Mouse (Mus musculus) testis, adult 2 months (tissue): ENCODE measurements around the gene Wdr34. TPM values are rescaled to one million over a fixed set of nuclear protein-coding genes. Genes with fewer than 3 reads are reported as not detected.

Source experiments
- H3K27ac ChIP-seq: fragments of 200-500 bp; 2 replicates; pipeline ENCODE4 v1.5.1; 2012; ENCODE audit warnings: low read depth, low read length; ENCODE audit not compliant: control insufficient read depth, insufficient read depth
- H3K27me3 ChIP-seq: fragments of 200-500 bp; 2 replicates; pipeline ENCODE4 v1.6.1; 2012; ENCODE audit warnings: mild to moderate bottlenecking, low read length, moderate library complexity; ENCODE audit not compliant: control insufficient read depth, insufficient read depth
- H3K36me3 ChIP-seq: fragments of 200-500 bp; 2 replicates; pipeline ENCODE4 v1.6.1; 2012; ENCODE audit warnings: mild to moderate bottlenecking, low read length; ENCODE audit not compliant: control insufficient read depth, insufficient read depth
- H3K4me1 ChIP-seq: fragments of 200-500 bp; 2 replicates; pipeline ENCODE4 v1.6.1; 2012; ENCODE audit warnings: low read length; ENCODE audit not compliant: control insufficient read depth, insufficient read depth
- H3K4me3 ChIP-seq: fragments of 200-500 bp; 2 replicates; pipeline ENCODE4 v1.5.1; 2012; ENCODE audit warnings: low read depth, mild to moderate bottlenecking, low read length, moderate library complexity, mixed read lengths; ENCODE audit not compliant: control insufficient read depth
- CTCF ChIP-seq: fragments of 200-500 bp; IDR thresholded peaks from 2 replicates; pipeline ENCODE4 v1.5.1; 2012; ENCODE audit warnings: low read depth, mild to moderate bottlenecking, inconsistent platforms, low read length, moderate library complexity; ENCODE audit not compliant: control insufficient read depth, insufficient read depth, insufficient replicate concordance
- POLR2A ChIP-seq: fragments of 200-500 bp; IDR thresholded peaks from 2 replicates; pipeline ENCODE4 v1.6.1; 2012; ENCODE audit warnings: low read depth, mild to moderate bottlenecking, inconsistent platforms, low read length, moderate library complexity; ENCODE audit not compliant: control insufficient read depth
- polyA plus RNA-seq: library from polyadenylated mRNA; depleted of rRNA; stranded (reverse); fragments of >200 nt; gene quantifications from 2 replicates; pipeline ENCODE4 v1.2.3, GENCODE M21; 2012

Wdr34 gene
- polyA plus RNA-seq, 1 experiment: 77.0 TPM

DNA sequence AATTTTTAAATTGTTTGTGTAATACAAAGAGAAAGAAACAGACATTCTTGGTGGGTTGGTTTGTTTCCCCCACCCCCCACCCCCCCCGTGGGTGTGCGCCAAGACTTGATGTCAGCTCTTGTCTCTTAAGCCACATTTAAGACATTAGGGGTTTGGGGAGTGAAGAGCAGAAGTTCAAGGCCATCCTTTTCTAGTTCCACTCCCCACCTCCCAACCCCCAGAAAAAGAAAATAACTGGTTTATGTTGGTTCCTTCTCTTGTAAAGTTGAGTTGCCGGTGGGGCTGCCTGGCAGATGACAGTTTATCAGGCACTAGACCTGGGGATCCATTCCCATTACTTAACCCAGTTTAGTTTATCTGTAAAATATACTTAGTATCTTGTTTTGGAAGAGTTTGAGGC lies 15.6 kb upstream of the Wdr34 start:
- Histone ChIP-seq H3K4me1 (peaks cover 24% of the 10 kb centered on the region), H3K36me3 (no peaks in the 10 kb centered on the region), H3K27ac (no peak overlapping the region), H3K27me3 (no peaks in the 10 kb centered on the region), H3K4me3 (no peak overlapping the region)
- no peak for TF ChIP-seq CTCF
- TF ChIP-seq POLR2A: no peak

DNA sequence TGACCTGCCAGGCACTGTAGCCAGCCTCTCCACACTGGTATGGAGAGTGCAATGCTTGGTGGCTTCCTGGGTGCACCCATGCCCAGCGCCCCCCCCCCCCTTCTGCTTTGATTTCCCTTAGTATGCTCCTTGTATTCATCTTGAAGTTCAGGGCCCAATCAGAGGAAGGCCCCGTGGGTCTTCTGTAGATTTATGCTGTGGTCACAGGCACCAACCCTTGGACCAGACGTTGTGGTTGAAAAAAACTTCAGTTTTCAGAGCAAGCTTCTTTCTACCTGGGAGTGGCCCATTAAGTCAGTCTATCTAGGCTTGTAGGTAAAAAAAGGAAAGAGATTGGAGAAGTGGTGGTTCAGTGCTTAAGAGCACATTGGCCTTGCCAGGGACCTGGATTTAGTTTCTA lies 15.1 kb upstream of the Wdr34 start:
- H3K4me1 ChIP-seq: peaks cover 24% of the 10 kb centered on the region
- H3K4me3 ChIP-seq: no peak overlapping the region
- H3K27me3 ChIP-seq: no peaks in the 10 kb centered on the region
- TF ChIP-seq POLR2A: no peak
- TF ChIP-seq CTCF: no peak
- H3K27ac ChIP-seq: peak overlapping the region; percentile 12; the same call in 1 of the 2 replicates
- no peaks in the 10 kb centered on the region for H3K36me3 ChIP-seq

DNA sequence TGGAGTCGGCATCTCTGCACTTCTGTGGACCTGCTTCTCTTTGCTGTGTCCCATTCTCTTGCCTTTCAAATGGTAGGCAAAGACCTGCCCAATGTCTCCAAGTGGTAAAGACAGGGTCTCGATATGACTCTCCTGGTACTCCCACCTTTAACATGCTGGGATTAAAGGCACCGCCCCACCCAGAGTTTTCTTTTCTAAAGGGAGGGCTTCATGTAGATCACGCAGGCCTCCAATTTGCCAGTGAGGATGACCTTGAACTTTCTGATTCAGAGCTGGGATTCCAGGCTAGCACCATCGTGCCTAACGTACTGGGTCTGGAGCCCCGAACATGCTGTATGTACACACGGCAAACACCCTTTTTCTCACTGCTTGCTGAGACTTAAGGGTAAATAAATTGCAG lies 14.6 kb upstream of the Wdr34 start:
- H3K27me3 ChIP-seq: no peaks in the 10 kb centered on the region
- H3K36me3 ChIP-seq: no peaks in the 10 kb centered on the region
- H3K4me1 ChIP-seq: peaks cover 24% of the 10 kb centered on the region
- H3K4me3 ChIP-seq: peak overlapping the region; percentile 80
- TF ChIP-seq CTCF (no peak), POLR2A (no peak)
- peak overlapping the region; percentile 65 for H3K27ac ChIP-seq

DNA sequence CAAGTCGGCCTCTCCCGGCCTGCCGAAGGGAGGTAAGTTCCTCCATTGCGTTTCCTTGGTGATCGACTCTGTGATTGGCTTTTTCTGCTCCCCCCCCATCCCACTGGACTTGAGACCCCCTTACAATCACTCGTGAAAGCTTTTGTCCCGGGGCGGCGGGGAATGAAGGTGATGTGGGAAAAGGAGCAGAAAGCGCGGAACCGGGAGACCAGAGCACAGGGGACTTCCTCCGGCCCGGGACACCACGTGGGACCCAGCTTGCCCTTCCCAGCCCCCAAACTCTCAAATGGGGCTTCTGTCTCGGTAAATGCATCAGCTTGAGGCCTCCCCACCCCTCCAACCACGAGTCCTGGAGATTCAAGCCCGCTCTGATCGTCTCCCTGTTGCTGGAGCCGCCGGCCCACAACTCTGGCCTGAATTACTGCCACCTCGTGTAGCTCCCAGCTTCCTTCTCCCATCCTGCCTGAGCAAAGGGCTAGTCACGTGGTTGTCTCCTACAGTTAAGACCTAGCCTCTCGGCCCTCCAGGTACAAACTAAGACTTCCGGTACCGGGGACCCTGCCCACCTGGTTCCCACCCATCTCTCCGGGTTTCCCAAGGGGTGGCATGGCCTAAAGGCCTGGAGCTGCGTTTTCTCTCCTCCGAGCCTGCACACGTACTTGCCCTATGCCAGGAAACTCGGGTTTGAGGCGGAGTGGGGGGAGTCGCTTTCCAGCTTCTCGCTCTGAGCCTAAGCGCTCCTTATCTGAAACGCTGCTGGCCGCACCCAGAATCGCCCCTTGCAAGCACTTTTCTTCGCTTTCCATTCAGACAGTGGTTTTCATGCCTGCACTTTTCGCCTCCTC lies 13.8 kb upstream of the Wdr34 start:
- peaks cover 26% of the 10 kb centered on the region for H3K4me1 ChIP-seq

GRCm38 (mm10) chr2:30061215-30062166 lies 12.8 kb upstream of the Wdr34 start:
- Histone ChIP-seq H3K27me3 (no peaks in the 10 kb centered on the region), H3K4me3 (peak overlapping the region; percentile 80), H3K4me1 (peaks cover 32% of the 10 kb centered on the region), H3K36me3 (no peaks in the 10 kb centered on the region), H3K27ac (peak overlapping the region; percentile 59)
- TF ChIP-seq POLR2A: 0 out of 2 replicates have a peak, but pooled peaks have one; percentile 4
- TF ChIP-seq CTCF: no peak

More for the DNA sequence above, 13.8 kb upstream of the Wdr34 start:
- TF ChIP-seq CTCF (no peak), POLR2A (no peak)
- Histone ChIP-seq H3K27me3 (no peaks in the 10 kb centered on the region), H3K27ac (peak overlapping the region; percentile 65), H3K4me3 (peak overlapping the region; percentile 80), H3K36me3 (no peaks in the 10 kb centered on the region)

GRCm38 (mm10) chr2:30058418-30058817 lies 9.7 kb upstream of the Wdr34 start:
- no peak overlapping the region for H3K27ac ChIP-seq
- TF ChIP-seq POLR2A (no peak), CTCF (no peak)
- H3K36me3 ChIP-seq: no peaks in the 10 kb centered on the region
- peaks cover 27% of the 10 kb centered on the region for H3K4me1 ChIP-seq
- no peaks in the 10 kb centered on the region for H3K27me3 ChIP-seq
- peak overlapping the region; percentile 21 for H3K4me3 ChIP-seq

- Histone ChIP-seq H3K36me3 (no peaks in the 10 kb centered on the region), H3K27ac (peak within 1 kb of the TSS; percentile 59; the same call in 1 of the 2 replicates), H3K4me1 (peaks cover 19% of the 10 kb centered on the region), H3K4me3 (peak within 1 kb of the TSS; percentile 49), H3K27me3 (no peaks in the 10 kb centered on the region)
- TF ChIP-seq CTCF (no peak), POLR2A (peak; percentile 41; the same call in 1 of the 2 replicates)
Measured at GRCm38 (mm10) chr2:30057223-30057904, 8.7 kb upstream of the Wdr34 start, which contains the start of gene Set. Set (plus strand) TSS chr2:30057378.
